Mouse (Mus musculus) cortical plate, adult 2 months (tissue): ENCODE measurements around the gene Ccdc171.

Source experiments
- CTCF ChIP-seq: fragments of 200-500 bp; IDR thresholded peaks from 2 replicates; pipeline ENCODE4 v1.5.1; 2011; ENCODE audit warnings: mild to moderate bottlenecking, control low read depth, low read length; ENCODE audit not compliant: insufficient read depth; ENCODE audit errors: extremely low read depth
- POLR2A ChIP-seq: fragments of 200-500 bp; IDR thresholded peaks from 2 replicates; pipeline ENCODE4 v1.6.1; 2011; ENCODE audit warnings: mild to moderate bottlenecking, low read length, control low read depth; ENCODE audit not compliant: insufficient read depth; ENCODE audit errors: extremely low read depth

- TF ChIP-seq CTCF = no peak
- no peak for TF ChIP-seq POLR2A
These were observed 896 bp upstream of the Ccdc171 start for GRCm38 (mm10) chr4:83524456-83524842.
